Mouse (Mus musculus) fat pad, adult 2 months (tissue): ENCODE measurements around the gene Akap2.

ENCODE experiments used
- DNase-seq: peaks from one replicate; pipeline ENCODE4 v3.0.0-alpha.2; 2011; ENCODE audit warnings: low read depth, low spot score; ENCODE audit errors: extremely low read depth

Akap2 gene

DNA sequence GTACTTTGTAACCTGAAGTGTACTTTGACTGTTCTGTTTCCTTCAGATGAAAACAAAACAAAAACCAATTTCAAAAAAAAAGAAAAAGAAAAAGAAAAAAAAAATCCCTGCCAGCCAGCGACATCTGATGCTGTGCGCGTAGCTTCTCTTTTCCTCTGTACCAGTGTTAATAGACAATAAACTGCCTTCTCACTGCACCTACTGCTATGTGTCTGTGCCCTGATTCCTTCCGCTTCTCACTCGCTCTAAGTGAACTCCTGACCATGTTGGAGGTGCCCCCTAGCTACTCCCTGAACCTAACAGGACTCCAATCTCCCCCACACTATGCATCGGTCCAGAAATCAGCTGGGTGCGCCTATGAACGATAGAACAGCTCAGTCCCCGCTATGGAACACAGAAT is at the start of gene Akap2:
Gene Akap2 (plus strand): TSS at position 304 of the 400 bp plus-strand sequence.
- no peak for DNase-seq

DNA sequence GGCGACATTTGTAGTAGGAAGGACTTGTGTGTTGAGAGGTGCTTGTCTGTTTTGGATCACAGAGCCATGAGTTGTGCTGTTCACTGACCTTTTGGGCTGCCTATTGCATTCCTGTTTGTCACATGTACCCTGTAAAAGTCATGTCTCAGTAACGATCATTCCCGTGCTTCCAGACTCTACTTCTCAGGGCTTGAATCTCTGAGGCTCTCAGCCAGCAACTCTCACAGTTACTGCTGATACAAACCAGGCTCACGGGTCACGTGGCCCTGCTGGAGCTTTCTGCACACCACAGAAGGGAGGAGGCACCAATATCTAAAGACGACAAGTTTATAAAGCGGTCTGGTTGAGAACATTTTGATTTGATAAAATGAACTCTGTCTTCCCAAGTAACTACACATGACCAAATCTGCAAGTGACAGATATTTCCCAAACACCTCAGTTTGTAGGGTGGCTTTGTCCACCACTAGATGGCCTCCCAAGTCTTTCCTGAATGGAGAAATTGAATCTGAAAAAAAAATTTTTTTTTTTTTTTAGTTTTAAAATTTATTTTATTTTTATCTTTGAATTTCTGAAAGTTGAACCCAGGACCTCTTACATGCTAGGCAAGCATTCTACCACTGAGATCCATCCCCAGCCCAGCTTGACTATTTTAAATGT is 46.5 kb upstream of the Akap2 start:
- DNase-seq, result no peak

DNA sequence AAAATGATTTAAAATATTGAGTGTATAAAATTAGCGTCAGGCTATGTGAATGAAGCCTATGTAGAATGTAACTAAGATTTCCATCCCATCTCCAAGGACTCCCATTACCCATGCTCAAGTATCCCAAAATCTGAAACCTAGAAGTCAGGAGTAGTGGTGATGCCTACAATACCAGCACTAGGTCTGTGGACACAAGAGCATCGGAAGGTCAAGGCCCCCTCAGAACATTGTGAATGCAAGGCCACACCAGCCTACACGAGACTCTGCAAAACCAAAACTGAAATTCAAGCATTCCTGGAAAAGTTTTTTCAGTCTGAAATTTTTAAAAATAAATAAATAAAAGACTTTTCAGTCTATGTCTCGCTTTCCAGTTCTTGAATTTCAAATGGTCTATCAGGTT is 44.9 kb upstream of the Akap2 start:
- no peak for DNase-seq

DNA sequence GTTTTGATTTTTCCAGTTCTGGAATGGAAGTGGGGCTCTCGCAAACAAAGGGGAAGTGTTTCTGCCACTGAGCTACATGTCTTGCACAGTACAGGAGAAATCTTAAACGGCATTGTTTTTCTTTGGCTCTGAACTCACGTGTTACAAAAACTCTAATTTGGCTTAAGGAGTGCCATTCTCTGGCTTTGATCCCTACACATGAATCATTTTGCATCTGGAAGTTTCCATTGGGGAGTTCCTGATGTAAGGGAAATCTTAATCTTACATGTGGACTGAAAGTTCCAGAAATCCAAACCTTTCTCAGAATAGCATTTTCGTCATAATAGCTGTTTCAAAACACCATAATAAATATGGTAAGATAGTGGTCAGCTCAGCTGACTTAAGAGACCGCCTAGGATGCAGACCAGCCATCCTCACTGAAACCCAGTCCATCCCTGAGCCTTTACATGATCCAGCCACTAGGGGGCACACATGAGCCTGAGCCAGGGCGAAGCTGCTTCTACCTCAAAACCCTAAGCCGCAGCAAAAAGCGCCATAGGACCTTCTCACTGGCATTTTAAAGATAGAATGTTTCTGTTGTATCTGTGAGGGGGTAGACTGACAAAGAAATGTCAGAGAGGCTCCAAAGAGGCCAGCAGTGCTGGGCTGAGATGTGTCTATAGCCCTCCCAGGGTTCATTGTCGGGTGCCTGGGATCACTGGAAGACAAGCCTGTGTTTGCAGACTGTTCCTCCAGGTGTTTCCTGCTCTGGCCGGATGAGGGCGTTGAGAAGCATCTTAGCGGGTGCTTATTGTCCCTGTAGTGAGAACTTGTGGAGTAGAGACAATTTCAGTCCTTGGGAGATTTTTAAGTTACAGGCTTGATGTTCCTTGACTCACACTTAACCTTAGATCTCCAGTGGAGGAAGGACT is 44.2 kb upstream of the Akap2 start:
- no peak for DNase-seq

DNA sequence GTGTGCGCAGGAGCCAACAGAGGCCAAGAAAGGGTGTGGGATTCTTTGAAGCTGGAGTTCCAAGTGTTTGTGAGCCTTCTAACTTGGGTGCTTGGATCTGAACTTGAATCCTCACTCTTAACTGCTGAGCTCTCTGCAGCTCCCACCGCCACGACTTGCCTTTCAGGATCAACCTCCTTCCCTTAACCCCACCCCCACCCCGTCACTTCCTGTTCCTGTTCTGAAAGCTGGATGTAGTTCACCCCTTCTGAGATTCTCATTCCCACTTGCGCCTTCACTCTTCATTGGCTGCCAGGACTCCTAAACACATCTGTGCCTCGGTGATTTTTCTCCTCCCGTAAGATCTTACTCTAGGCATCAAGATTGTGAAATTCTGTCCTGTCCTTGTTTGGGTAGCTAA is 43.1 kb upstream of the Akap2 start:
- no peak for DNase-seq

GRCm38 (mm10) chr4:57675387-57675786 is 42.1 kb upstream of the Akap2 start:
- no peak for DNase-seq

DNA sequence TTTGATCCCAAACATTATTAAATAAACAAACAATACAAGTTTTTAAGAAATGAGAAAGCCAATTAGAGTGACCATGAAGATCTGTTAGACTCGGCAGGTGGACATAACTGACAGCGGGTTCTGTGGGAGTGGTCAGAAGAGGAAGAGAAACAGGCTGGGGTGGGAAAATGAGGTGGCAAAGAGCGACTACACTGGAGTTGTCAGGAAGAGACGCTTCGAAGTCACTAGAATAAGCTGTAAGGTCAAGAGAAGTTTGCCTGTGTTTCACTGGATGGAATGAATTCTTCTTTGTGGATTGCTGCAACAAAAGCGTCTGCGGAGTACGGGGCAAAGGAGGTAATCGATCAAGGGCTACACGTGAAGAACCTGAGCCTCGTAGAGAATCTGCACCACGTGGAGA is 39.5 kb upstream of the Akap2 start:
- no peak for DNase-seq

DNA sequence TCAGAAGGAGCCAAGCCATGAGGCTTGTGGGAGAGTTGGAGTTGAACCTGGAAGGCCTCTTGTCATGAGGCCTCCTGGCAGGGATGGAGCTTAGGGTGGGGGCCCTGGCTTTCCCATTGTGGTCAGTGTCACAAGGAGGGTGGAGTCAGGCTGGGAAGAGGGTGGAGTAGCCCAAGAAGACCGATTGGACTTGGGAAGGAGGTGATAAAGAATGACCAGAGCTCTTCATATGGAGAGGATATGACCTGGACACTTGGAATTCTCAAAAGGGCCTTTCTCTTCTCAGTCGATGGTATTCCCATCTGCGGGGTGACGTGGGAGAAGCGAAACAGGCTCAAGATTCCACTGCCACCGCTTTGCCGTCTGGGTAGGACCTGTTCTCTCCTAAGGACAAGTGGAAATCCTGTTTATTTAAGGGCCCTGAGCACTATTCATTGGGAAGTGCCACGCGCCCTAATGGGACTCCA is 38.4 kb upstream of the Akap2 start:
- no peak for DNase-seq

GRCm38 (mm10) chr4:57680186-57680585 is 37.3 kb upstream of the Akap2 start:
- no peak for DNase-seq

DNA sequence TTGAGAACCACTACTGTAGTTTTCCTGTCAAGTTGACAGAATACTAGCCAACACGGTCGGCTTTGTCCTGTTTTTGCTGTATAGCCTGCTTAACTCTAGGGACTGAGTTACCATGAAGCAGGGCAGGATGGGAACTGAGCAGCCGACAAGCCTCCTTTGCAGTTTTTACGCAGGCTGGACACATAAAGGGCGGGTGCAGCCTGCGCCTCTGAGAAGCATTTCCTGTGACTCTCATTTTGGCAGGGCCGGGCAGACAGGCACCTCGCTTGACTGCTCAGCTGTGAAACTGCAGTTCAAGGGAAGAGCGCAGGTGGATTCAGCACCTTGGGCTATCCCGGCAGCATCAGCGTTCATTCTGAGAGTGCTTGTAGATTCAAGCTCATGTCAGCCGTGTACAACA is 35.9 kb upstream of the Akap2 start:
- DNase-seq, result no peak

DNA sequence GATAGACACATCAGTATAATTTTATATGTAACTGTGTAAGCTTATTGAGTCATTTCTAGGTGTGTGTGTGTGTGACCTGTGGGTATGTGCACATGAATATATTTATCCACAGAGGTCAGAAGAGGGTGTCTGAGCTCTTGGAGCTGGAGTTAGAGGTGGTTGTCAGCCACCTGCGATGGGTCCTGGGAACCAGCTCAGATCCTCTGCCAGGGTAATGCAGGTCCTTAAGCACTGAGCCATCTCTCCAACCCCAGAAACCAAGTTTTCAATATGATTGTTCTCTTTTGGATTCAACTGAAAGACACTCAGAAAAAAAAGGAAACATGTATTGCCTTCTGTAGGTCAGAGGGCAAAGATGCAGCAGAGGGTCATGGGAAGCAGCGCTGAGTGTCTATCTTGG is 35.1 kb upstream of the Akap2 start:
- DNase-seq, result no peak

DNA sequence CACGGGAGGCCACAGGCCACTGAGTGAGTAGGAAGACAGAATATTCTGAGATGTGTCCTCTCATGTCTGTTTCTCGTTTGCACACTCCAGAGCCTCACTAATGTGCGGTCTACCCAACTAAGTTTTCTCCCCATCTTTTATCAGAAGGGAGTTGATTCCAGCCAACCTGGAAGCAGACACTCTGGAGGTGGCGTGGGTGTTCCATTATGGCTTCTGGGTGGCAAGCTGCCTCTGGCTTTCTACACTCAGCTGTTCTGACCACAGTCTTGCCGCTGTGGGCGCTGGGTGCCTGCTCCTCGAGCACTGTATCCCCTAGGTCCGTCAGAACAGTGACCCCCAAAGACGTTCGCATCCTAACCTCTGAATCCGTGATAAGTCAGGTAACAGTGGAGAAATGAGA is 34.5 kb upstream of the Akap2 start:
- DNase-seq, result no peak

DNA sequence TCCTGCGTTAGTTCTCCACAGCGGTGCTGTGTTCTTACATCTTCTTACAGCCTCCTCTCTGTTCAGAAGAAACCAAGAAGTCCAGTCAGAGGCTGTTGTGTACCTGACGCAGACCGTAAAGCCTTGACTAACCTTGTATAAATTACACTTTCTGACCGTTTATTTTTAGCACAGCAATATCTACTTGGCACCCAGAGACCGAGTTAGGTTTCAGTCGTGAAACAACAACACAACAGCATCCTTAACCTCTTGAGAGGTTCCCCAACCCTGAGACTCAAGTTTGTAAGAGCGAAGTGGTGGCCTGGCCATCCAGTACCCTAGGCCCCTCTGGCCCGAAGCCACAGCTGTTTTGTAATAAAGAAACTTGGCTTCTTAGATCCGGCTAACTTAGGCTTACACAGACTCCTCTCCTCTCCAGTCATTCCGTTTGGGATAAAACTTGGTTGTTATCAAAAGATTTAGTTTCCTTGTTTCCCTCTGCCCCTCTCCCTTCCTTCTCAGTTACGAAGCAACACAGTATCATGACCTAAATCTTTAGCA is 32.7 kb upstream of the Akap2 start:
- no peak for DNase-seq

DNA sequence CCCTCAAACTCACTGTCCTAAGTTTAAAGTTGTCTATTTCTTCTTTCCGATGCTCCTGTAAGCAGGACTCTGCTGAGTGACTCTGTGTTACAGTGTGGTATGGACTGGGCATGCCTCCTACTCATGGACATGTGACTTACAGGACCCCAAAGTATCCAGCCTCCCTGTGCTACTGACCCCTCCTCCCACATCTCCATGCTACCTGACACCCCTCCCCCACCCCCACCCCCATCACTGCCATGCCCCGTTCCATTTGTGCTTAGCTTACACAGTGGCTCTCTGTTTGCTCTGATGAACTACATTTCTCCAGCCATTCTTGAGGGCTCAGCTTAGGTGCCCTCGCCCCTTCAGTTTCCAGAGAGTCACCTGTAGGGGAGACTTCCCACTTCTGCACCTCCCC is 30.7 kb upstream of the Akap2 start:
- DNase-seq, result no peak

DNA sequence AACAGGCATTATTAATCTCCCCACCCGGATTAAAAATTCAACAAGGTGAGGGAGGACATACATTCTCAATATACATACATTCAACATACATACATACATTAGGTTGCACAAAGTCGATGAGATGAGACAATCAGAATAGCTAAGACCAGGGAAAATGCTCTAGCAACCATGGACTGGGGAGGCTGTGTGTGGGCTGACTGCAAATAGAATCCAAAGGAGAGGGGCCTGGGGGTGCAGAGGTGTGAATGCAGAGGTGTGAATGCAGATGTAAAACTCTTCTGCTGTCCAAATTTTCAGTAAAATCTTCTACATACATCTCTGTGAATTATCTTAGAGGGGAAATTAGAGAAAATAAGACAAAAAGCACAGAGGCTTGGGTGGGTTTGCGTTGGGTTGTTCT is 29.9 kb upstream of the Akap2 start:
- DNase-seq, result no peak

DNA sequence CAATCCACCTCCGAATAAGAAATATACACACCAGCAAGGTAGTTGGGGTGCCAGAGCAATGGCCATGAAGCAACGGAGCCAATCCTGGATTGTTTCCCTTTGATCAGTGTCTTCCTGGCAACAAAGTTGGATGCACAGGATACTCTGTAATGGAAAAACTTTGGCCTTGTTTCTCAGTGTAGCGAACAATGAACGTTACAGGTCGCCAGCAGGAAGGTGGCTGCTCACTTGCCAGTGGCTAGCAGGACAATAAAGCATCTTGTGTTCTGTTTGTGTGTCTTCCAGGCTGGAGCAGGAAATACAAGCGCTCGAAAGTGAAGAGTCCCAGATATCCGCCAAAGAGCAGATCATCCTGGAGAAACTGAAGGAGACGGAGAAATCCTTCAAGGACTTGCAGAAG is 29.3 kb upstream of the Akap2 start:
- DNase-seq, result no peak

GRCm38 (mm10) chr4:57690001-57690400 is 27.5 kb upstream of the Akap2 start:
- no peak for DNase-seq

DNA sequence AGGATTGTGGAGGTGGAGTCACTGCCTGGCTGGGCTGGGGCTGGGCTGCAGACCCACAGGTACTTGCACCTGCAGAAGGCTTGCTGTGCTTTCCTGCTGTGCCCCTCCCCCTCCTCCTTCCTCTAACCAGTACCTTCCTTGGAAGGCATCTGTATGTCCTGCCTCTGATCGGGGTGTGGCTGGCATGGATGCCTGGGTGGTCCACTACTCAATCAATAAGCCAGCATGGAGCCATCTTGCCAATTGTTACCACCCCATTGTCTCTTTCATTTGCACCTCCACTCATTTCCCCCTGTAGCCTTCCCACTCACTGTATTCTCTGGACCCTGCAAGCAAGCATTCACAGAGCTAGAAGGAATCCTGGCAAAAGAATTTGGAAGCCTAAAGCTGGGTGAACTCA is 26.7 kb upstream of the Akap2 start:
- no peak for DNase-seq

DNA sequence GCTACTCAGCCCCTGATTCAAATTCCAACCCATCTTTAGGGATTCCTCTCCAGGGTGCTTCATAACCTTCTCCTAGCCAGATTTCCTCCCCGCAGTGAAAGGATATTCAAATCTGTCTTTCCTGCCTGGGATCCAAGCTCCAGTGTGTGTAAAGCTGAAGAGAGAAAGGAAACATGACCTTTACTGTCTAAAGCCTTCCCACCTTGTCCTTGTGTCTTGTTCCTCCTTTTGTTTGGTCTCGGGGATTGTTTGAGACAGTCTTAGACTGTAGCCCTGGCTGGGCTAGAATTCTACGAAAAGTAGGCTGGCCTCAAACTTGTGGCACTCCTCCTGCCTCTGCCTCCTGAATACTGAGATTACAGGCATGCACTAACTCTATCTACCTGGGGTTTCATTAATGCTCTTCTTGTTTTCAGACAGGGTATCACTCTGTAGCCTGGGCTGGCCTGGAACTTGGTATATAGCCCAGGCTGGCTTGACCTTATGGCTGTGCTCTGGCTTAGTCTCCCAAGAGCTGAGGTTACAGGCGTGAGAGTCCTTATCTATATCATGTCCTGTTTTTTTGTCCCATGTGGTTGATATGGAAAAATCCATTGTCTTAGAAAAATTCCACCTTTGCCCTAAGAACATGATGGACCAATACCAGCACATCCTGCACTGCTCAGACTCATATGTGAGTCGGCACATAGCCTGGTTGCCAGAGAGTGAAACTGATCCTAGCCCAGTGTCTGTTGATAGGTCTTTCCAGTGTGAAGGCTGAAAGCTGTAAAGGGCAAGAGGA is 22.9 kb upstream of the Akap2 start:
- no peak for DNase-seq

GRCm38 (mm10) chr4:57696955-57697354 is 20.5 kb upstream of the Akap2 start:
- no peak for DNase-seq

- no peak for DNase-seq
These were observed 19.4 kb upstream of the Akap2 start for GRCm38 (mm10) chr4:57697918-57698611.
